ENCODE assay signal across 17 mouse cellular contexts in genomic region chr1:61277170-61277710, GRCm38 (mm10).
DNase-seq lines count a peak whose midpoint lies in the region; ATAC-seq and TF ChIP-seq lines count a peak whose summit lies in the region.
"Had no signal": no experiment of that assay in that cellular context is flagged by ENCODE, and none has a peak within 500 bp of the region (broad histone marks: within the 10 kb centered on the region; RNA-seq: fewer than 3 reads in every experiment).

No protein-coding gene starts in this region.

- H3K4me1 ChIP-seq in heart, embryonic 16.5 days (ENCODE audit: control insufficient read depth, insufficient read depth, low read length), result no peaks in the 10 kb centered on the region
- no peaks in the 10 kb centered on the region for H3K4me1 ChIP-seq in lung, postnatal 0 days (ENCODE audit: insufficient read depth, low read depth, low read length)
- H3K4me1 ChIP-seq: embryonic facial prominence, embryonic 12.5 days; intestine, embryonic 15.5 days had no signal

- H3K27me3 ChIP-seq in heart, embryonic 16.5 days (ENCODE audit: control insufficient read depth, insufficient read depth, low read length), result no peaks in the 10 kb centered on the region
- no peaks in the 10 kb centered on the region for H3K27me3 ChIP-seq in lung, postnatal 0 days (replicated peaks; ENCODE audit: insufficient read depth, low read length)
- H3K27me3 ChIP-seq: embryonic facial prominence, embryonic 12.5 days; forebrain, embryonic 15.5 days; intestine, embryonic 15.5 days had no signal

- peak; percentile 28; the same call in 1 of the 2 replicates for ATAC-seq in heart, embryonic 16.5 days (replicated peaks; ENCODE audit: extremely low read depth, insufficient read depth, low FRiP score)
- ATAC-seq in lung, postnatal 0 days, result no peak
- ATAC-seq: forebrain, embryonic 15.5 days; intestine, embryonic 15.5 days had no signal

- H3K36me3 ChIP-seq in heart, embryonic 16.5 days (ENCODE audit: control insufficient read depth, insufficient read depth), result no peaks in the 10 kb centered on the region
- no peaks in the 10 kb centered on the region for H3K36me3 ChIP-seq in lung, postnatal 0 days (ENCODE audit: insufficient read depth, low read length)
- H3K36me3 ChIP-seq: embryonic facial prominence, embryonic 12.5 days; forebrain, embryonic 15.5 days; hindbrain, embryonic 10.5 days; intestine, embryonic 15.5 days had no signal

- no peak overlapping the region for H3K4me2 ChIP-seq in heart, embryonic 16.5 days (ENCODE audit: low read depth, low read length)
- H3K4me2 ChIP-seq in lung, postnatal 0 days (replicated peaks; ENCODE audit: low read depth, low read length), result no peak overlapping the region
- H3K4me2 ChIP-seq: embryonic facial prominence, embryonic 12.5 days; forebrain, embryonic 15.5 days; hindbrain, embryonic 14.5 days; intestine, embryonic 15.5 days had no signal

- H3K4me3 ChIP-seq in heart, embryonic 16.5 days (ENCODE audit: low read length), result no peak overlapping the region
- no peak overlapping the region for H3K4me3 ChIP-seq in lung, postnatal 0 days (ENCODE audit: low read depth, low read length)
- H3K4me3 ChIP-seq: embryonic facial prominence, embryonic 12.5 days; forebrain, embryonic 15.5 days; hindbrain, embryonic 10.5 days; intestine, embryonic 15.5 days had no signal

- intact Hi-C loops in heart, postnatal 36 days (cut with DNase I), result loop anchor here (5.0 to 10.0 kb wide), 2 partner anchors 72 to 95 kb away; no protein-coding TSS in a partner anchor
- intact Hi-C loops in heart, postnatal 25 days (cut with DNase I), result loop anchor here (10.0 kb wide), 1 partner anchor 72 kb away; no protein-coding TSS in a partner anchor

- TF ChIP-seq CTCF in lung, postnatal 0 days (IDR thresholded peaks at IDR 0.05), result no peak

- 64% methylated on average over 4 of the region's 4 CpGs for WGBS in heart, embryonic 16.5 days
- WGBS in lung, postnatal 0 days, result 60% methylated on average over 4 of the region's 4 CpGs

- no peaks in the 10 kb centered on the region for H3K9me3 ChIP-seq in heart, embryonic 16.5 days (replicated peaks; ENCODE audit: control insufficient read depth, low read length)
- H3K9me3 ChIP-seq in lung, postnatal 0 days (ENCODE audit: low read length), result no peaks in the 10 kb centered on the region
- H3K9me3 ChIP-seq: embryonic facial prominence, embryonic 12.5 days; forebrain, embryonic 15.5 days; hindbrain, embryonic 10.5 days; intestine, embryonic 15.5 days had no signal

- H3K27ac ChIP-seq in heart, embryonic 16.5 days (ENCODE audit: low read length), result no peak overlapping the region
- H3K27ac ChIP-seq in lung, postnatal 0 days (ENCODE audit: low read length), result no peak overlapping the region
- H3K27ac ChIP-seq: embryonic facial prominence, embryonic 12.5 days; forebrain, embryonic 15.5 days; hindbrain, embryonic 10.5 days; hindbrain, embryonic 14.5 days; intestine, embryonic 15.5 days had no signal

- peak; percentile 14 to 62 for DNase-seq in heart, adult 18-20 months
- DNase-seq in heart, postnatal 36 days, result no peak
- DNase-seq in heart, postnatal 25 days (ENCODE audit: low spot score), result no peak
- DNase-seq in kidney, adult 9 months, result peak; percentile 48
- DNase-seq in kidney, postnatal 14 days, result no peak
- no peak for DNase-seq in lung, postnatal 0 days (ENCODE audit: low spot score)
- DNase-seq: adrenal gland, postnatal 10 days; cerebellum, adult 11-12 months; cerebellum, adult 9-10 months; cerebellum, postnatal 25 days; gastrocnemius, postnatal 10 days had no signal

- no peak overlapping the region for H3K9ac ChIP-seq in heart, embryonic 16.5 days (ENCODE audit: low read length)
- H3K9ac ChIP-seq in lung, postnatal 0 days (replicated peaks; ENCODE audit: low read depth), result no peak overlapping the region
- H3K9ac ChIP-seq: embryonic facial prominence, embryonic 12.5 days; forebrain, embryonic 15.5 days; hindbrain, embryonic 14.5 days; intestine, embryonic 15.5 days had no signal

- no peak for TF ChIP-seq EP300 in lung, postnatal 0 days (IDR thresholded peaks at IDR 0.05)

Comparison
In these comparisons a context has a peak if more than half of its experiments do, and no peak if none do; other contexts are left out.
1. DNase-seq: peak in heart, adult 18-20 months (2 of 2) and kidney, adult 9 months (single experiment); none in heart, postnatal 36 days (0 of 2), heart, postnatal 25 days (single experiment), kidney, postnatal 14 days (single experiment) and lung, postnatal 0 days (single experiment).